Mouse (Mus musculus): ENCODE measurements at regions not wholly inside any gene's neighbourhood (a gene's known extent, or its start where the extent isn't known, plus 50 kb on each side); places are given as distances from the start of the nearest gene placed in this dataset.

DNA sequence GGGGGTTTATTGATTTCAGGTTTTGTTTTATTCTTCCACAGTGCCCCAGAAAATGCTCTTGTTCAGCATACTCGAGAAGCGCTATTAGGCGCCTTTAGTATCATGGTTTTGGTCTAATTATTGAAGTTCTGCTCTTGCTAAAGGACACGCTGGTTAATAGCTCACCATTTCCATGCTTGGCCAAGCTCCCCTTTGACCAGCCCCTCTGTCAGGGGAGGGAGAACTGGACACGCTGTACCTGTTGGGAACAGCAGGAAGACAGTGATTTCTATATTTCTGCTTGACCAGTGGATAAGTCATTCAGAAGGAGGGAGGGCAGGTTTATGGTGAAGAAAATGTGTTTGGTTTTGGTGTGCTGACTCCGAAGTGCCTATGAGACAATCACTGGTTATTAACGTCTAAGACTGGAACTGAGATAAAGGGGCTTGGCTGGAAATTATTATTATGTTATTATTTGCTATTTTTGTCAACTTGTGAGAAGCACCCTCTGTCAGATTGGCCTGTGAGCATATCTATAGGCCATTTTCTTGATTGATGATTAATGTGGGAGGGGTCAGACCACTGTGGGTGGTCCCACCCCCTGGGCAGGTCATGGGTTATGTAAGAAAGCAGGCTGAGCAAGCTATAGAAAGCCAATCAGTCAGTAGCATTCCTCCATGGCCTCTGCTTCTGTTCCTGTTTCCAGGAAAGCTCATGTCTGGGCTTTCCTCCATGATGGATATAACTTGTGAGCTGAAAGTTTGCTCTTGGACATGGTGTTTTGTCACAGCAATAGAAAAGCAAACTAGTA is 51.2 kb upstream of the Tanc2 start:
- DNase-seq (ENCODE audit: low read depth, low spot score): no peak

DNA sequence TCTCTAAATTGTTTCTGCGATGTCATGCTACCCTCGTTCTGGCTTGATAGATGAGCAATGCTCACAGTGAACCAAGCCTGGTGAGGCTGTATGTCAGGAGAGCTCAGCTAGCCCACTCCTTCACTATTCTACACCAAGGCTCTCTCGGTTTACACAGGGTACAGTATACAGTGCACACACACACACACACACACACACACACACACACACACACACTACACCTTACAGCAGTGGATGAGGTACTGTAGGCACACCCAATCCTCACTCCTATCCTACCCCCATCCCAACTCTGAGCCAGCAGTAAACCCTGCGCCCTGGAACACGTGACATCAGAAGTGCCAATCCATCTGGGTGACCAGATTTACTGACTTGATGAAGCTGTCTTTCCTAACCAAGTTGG is 57.2 kb upstream of the Tanc2 start:
- no peak for DNase-seq (ENCODE audit: low read depth, low spot score)

DNA sequence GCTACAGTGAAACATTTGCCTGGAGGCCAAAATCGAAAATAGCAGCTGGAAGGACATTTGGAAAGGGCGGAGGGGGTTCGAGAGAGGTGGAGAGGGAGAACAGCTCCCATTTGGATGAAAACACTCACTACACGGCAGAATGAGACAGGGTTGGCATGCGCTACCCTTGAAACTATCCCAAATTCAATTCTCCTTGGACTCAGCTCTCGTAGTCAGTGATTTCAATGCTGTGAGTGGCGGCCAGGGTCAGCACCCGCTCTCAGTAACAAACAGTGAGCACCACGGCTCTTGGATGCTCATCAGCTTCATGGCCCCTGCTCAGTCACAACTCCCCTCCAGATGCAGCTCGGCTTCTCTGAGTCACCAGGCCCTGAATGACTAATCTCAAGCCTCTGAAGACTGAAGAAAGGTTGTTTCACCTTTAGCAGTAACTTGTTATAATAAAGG is 59.1 kb upstream of the Tanc2 start:
- DNase-seq (ENCODE audit: low read depth, low spot score): peak; percentile 60

DNA sequence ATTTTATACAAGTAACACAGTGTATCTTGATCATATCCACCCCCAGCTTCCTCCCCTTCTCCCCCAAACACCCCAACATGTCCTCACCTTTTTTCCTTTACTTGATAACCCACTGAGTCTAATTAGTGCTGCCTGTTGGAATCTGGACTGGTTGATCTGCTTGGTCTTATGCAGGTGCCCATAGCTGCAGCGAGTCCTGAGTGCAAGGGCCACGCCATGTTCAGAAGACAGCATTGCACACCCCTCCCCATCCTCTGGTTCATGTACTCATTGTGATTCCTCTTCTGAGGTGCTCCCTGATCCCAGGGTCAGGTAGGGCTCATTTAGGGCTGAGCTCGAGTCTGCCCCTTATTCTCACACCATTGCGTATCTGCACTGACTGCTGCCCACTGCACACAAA is 63.7 kb upstream of the Tanc2 start:
- no peak for DNase-seq (ENCODE audit: low read depth, low spot score)

DNA sequence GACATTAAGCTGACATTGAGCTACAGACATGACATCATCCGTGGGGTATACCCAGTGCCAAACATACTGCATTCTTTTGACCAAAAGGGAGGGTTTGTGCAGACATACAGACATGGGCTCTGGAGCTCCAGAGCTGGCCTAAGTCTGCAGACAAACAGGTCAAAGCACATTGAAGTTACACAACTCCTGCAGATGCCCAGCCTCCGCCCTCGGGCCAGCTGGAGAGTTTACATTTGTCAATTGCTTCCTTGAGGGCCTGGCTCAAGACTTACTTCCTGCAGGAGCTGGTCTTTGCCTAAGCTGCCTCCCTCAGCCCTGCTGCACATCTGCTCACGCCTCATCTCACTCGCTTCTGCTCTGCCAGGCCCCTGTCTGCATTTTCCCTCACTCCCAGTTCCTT is 64.2 kb upstream of the Tanc2 start:
- DNase-seq (ENCODE audit: low read depth, low spot score): peak; percentile 60

DNA sequence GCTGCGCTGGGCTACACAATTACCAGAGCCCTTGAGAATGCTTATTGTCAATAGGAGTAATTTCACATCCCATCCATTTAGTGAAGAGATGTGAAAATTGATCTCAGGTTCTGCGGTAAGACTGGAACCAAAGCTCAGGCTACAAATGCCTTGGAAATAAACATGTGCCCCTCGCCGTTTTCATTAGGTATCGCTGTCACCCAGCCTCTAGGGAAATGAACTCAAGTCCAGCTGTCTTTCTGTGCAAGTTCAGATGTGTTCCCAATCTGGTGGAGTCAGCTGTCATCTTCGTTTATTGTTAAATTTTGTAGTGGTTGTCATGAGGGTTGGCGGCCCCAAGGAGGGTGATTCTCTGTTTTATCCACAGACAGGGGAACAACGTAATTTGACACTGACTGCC is 65.4 kb upstream of the Tanc2 start:
- DNase-seq (ENCODE audit: low read depth, low spot score): no peak

DNA sequence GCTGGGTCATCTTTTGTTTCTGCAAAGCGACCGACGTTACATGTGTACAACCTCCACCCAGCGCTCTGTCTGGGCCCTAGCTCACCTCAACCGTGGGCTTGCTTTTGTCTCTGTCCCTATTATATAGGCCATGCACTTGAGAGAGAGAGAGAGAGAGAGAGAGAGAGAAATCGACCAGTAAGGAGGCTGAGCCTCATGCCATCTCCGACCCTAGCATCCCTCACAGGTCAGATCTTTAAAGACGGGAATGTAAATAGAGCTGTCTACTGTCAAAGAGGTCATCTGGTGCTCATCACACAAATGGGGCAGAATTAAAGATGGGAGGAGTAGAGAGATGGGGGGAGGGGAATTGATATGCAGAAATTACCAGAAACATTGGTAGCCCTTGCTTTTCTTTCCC is 66.0 kb upstream of the Tanc2 start:
- DNase-seq (ENCODE audit: low read depth, low spot score): no peak

DNA sequence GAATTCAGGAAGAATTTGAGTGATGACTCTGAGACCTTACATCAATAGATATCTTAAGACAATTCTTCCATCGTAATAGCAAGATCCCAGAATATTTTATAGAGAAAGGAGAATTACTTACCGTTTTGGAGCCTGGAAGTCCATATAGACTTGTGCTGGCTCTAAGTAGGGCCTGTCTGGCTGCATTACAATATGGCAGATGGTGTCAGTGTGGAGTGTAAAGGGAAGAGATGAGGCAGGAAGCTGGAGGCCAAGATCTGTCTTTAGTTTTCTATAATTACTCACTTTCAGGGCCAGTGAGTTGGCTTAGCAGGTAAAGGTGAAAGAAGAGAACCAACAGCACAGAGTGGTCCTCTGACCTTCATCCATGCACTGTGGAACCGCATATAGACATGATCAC is 63.9 kb upstream of the March10 start:
- no peak for DNase-seq (ENCODE audit: low read depth, low spot score)

DNA sequence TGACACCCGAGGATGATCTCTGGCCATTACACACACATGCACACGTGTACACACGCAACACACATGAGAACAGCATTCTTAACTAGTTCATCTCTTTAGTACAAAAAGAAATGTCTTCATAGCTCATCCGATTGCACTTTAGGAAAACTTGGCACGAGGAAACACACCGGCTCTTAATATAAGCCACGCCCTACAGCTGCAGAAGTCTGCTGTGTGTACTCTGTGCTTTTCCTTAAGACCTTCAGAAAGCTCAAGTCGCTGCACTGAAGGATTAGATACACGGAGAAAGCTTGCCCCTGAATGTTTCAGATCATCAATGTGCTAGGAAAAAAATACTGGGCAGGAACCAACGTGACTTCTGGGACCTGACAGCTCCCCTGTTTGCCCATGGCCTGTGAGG is 56.7 kb upstream of the March10 start:
- DNase-seq (ENCODE audit: low read depth, low spot score): no peak

DNA sequence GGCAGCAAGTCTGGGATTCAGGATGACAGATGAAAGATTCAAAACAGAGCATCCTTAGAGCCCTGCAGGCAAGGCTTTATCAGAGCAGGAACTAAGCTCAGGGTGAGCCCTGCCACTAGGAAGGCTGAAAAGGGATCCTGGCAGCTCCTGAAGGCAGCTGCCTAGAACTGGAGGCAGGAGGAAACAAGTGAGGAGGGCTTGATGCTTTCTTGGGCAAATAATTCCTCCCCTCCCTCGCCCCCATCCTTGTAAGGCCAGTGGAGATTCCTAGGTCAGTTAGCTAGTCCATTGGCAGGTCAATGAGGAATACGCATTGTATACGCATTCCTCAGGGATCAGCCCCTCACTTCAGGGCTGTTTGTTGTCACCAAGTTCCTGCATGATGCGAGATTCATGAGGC is 54.1 kb upstream of the March10 start:
- no peak for DNase-seq (ENCODE audit: low read depth, low spot score)

DNA sequence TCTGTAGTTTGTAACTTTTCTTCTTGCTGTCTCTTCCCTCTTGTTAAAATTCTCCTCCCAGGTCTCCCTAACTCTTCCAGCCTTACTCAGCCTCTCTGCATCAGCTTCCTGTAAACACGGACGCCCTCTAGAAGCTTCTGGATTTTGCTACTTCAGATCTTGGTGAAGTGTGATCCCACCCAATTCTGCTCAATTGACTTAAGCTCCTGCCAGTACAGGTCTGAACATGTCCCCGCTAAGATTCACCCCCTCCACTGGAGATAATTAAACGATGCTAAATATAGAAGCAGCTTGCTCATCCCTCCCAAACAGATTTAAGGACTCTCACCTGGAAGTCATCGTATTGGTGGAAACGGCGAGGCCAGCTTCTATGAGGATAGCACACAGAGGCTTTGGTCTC is 53.5 kb upstream of the March10 start:
- no peak for DNase-seq (ENCODE audit: low read depth, low spot score)

DNA sequence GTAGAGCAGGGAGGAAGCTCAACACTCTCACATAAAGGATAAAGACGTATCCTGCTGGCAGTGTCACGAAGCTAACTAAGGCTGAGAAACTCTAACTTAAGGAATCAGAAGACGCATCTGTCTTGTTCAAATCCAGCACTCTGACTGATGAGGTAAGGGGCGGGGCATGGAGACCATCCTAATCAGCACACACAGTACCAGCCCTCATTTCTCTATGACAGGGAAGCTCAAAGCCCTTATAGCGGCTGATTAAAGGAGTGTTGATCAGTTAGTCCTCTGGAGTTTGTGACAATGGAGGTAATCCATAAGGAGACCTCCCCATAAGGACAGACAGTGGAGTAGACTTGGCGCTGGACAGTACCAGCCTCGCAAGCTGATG is 52.1 kb upstream of the March10 start:
- no peak for DNase-seq (ENCODE audit: low read depth, low spot score)

DNA sequence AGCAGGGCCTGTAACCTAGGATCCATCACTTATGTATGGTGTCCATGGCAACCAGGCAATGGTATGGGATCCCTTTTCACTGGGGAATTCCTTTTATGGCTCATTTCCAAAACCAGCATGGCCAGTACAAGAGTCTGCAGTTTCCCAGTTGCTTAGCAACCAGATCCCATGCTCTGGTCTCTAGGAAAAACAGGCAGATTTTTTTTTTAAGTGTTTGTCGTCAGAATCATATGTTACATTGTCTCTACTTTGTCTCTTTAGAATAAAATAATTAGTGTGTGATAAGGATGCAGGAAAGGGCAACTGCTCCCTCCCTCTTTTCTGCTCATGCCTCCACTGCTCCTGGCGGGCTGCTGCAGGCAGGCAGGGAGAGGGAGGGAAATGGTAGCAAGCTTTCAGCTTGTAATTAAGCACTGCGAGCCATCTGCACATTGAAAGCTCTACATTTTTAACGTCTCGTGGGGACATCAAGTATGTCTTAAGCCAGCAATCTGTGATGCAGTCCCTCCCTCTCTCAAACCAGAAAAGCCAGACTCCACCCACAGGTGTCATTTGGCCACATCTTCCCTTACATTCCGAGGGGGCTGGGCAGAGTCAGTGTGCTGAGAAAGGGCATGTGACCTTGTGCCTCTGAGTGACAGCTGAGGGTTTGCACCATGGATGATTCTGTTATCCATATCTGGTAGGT is 51.6 kb upstream of the March10 start:
- no peak for DNase-seq (ENCODE audit: low read depth, low spot score)

DNA sequence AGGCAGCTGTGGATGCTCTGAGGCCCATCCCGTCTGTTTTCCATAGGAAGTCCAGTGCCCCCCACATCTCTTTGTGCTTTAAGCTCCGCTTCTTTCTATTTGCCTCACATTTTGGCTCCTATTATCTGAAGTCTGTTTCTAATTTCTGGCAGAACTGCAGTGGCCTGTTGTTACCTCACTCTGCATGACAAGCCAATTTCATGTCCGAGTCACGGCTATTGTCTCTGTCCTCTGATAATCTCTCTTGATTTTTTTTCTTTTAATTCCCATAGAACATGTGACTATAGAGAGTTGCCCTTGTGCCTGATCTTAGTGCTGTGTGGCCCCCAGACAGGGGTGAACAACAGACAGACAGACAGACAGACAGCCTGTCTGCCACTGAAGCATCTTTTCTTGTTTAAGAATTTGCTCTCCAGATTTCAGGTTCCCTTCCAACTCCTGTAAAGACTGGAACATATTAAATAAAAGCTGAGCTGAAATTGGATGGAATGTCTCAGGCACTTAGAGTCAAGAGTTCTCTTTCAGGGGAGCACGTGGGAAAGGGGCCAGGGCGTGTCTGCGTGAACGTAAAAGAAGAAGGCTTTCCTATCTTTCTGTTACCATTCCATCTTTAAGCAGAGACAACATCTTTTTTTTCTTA is 50.9 kb upstream of the March10 start:
- no peak for DNase-seq (ENCODE audit: low read depth, low spot score)
